Mouse (Mus musculus) embryonic stem cell, embryonic (primary cell): ENCODE data around the gene Pdcd2l.

Experiments used
- CTCF ChIA-PET, 4 experiments: fragments of 300-600 bp in 2 of 4; fragments of 350-600 bp in 2 of 4; sonication (Branson Sonifier 250); formaldehyde crosslinking; loops; one replicate each; lab custom pipeline; 2022; ENCODE audit warnings: inconsistent platforms in 2 of 4; lab: Charles Lee
- POLR2A ChIA-PET, 4 experiments: fragments of 300-600 bp in 2 of 4; fragments of 350-600 bp in 2 of 4; sonication (Branson Sonifier 250); formaldehyde crosslinking; loops; one replicate each; lab custom pipeline; 2022; ENCODE audit warnings: antibody characterized with exemption in 4 of 4, inconsistent platforms in 1 of 4; lab: Charles Lee

Pdcd2l gene

GRCm38 (mm10) chr7:34222340-34222739, 25.9 kb upstream of the Pdcd2l start:
- CTCF ChIA-PET: interaction anchor here in 2 of 4 experiments (1.0 kb wide), 2 partner anchors 12 to 20 kb away, joined by 3 read pairs; no protein-coding TSS in a partner anchor

GRCm38 (mm10) chr7:34221594-34222250, 25.3 kb upstream of the Pdcd2l start:
- CTCF ChIA-PET: no interaction called here

More at GRCm38 (mm10) chr7:34222340-34222739, 25.9 kb upstream of the Pdcd2l start:
- POLR2A ChIA-PET: interaction anchor here in 3 of 4 experiments (0.5 to 5.5 kb wide), 25 partner anchors 8 to 1964 kb away, joined by 3 to 37 read pairs (median 4); partner anchors contain the start of genes Pdcd2l (in 2 of the 3), Gpi1 (in 1 of the 3) and Uba2 (in 1 of the 3)

GRCm38 (mm10) chr7:34218496-34218895, 22.0 kb upstream of the Pdcd2l start:
- CTCF ChIA-PET: interaction anchor here in 1 of 4 experiments (0.6 kb wide), 1 partner anchor 20 kb away, joined by 12 read pairs; no protein-coding TSS in a partner anchor

More at GRCm38 (mm10) chr7:34221594-34222250, 25.3 kb upstream of the Pdcd2l start:
- POLR2A ChIA-PET: interaction anchor here in 3 of 4 experiments (0.5 to 5.5 kb wide), 21 partner anchors 8 to 58 kb away, joined by 3 to 37 read pairs (median 4); partner anchors contain the start of genes Gpi1 (in 3 of the 3), Pdcd2l (in 2 of the 3) and Uba2 (in 1 of the 3)

GRCm38 (mm10) chr7:34216474-34216873, 20.0 kb upstream of the Pdcd2l start:
- CTCF ChIA-PET: interaction anchor here in 2 of 4 experiments (0.6 to 1.0 kb wide), 3 partner anchors 9 to 18 kb away, joined by 5 to 9 read pairs (median 8); no protein-coding TSS in a partner anchor

More at GRCm38 (mm10) chr7:34218496-34218895, 22.0 kb upstream of the Pdcd2l start:
- POLR2A ChIA-PET: interaction anchor here (0.6 to 5.5 kb wide), 15 partner anchors 8 to 83 kb away, joined by 3 to 37 read pairs (median 4); partner anchors contain the start of genes Gpi1 (in 2 of the 4) and Uba2 (in 2 of the 4)

GRCm38 (mm10) chr7:34215481-34215880, 19.0 kb upstream of the Pdcd2l start:
- ChIA-PET CTCF (no interaction called here), POLR2A (interaction anchor here in 3 of 4 experiments (0.6 to 4.3 kb wide), 17 partner anchors 8 to 175 kb away, joined by 3 to 37 read pairs (median 4); partner anchors contain the start of genes Gpi1 (in 2 of the 3) and Pdcd2l (in 1 of the 3))

More at GRCm38 (mm10) chr7:34216474-34216873, 20.0 kb upstream of the Pdcd2l start:
- POLR2A ChIA-PET: interaction anchor here (0.7 to 4.3 kb wide), 15 partner anchors 8 to 174 kb away, joined by 3 to 37 read pairs (median 5); partner anchors contain the start of genes Gpi1 (in 2 of the 4) and Pdcd2l (in 1 of the 4)

GRCm38 (mm10) chr7:34214644-34215043, 18.2 kb upstream of the Pdcd2l start:
- CTCF ChIA-PET: no interaction called here
- POLR2A ChIA-PET: interaction anchor here in 3 of 4 experiments (1.1 to 6.4 kb wide), 17 partner anchors 7 to 74 kb away, joined by 3 to 37 read pairs (median 4); partner anchors contain the start of genes Gpi1 (in 2 of the 3) and Uba2 (in 1 of the 3)

GRCm38 (mm10) chr7:34213281-34213680, 16.8 kb upstream of the Pdcd2l start:
- ChIA-PET CTCF (interaction anchor here in 1 of 4 experiments (0.5 kb wide), 1 partner anchor 14 kb away, joined by 4 read pairs; no protein-coding TSS in a partner anchor), POLR2A (interaction anchor here in 3 of 4 experiments (0.6 to 6.4 kb wide), 20 partner anchors 9 to 176 kb away, joined by 3 to 37 read pairs (median 4); partner anchors contain the start of genes Gpi1 (in 2 of the 3) and Wtip (in 1 of the 3))

GRCm38 (mm10) chr7:34208027-34208745, 11.7 kb upstream of the Pdcd2l start:
- POLR2A ChIA-PET: interaction anchor here in 3 of 4 experiments (0.7 to 6.4 kb wide), 15 partner anchors 9 to 158 kb away, joined by 3 to 37 read pairs (median 4); partner anchors contain the start of gene Pdcd2l (in 3 of the 3)
- CTCF ChIA-PET: interaction anchor here in 3 of 4 experiments (0.7 to 1.6 kb wide), 5 partner anchors 9 to 750 kb away, joined by 3 to 8 read pairs (median 4); partner anchors contain the start of gene Pdcd2l (in 2 of the 3)

GRCm38 (mm10) chr7:34206331-34206730, 9.9 kb upstream of the Pdcd2l start:
- ChIA-PET POLR2A (interaction anchor here (0.6 to 3.0 kb wide), 23 partner anchors 8 to 57 kb away, joined by 3 to 17 read pairs (median 4); partner anchors contain the start of genes Pdcd2l (in 3 of the 4), Gpi1 (in 1 of the 4) and Uba2 (in 1 of the 4)), CTCF (interaction anchor here in 1 of 4 experiments (1.5 kb wide), 1 partner anchor 10 kb away, joined by 5 read pairs; no protein-coding TSS in a partner anchor)

GRCm38 (mm10) chr7:34202147-34202546, 5.7 kb upstream of the Pdcd2l start:
- ChIA-PET POLR2A (interaction anchor here (0.6 to 3.6 kb wide), 9 partner anchors 9 to 70 kb away, joined by 3 to 11 read pairs (median 4); partner anchors contain the start of gene Gpi1 (in 1 of the 4)), CTCF (interaction anchor here in 1 of 4 experiments (0.6 to 0.7 kb wide), 2 partner anchors 48 to 74 kb away, joined by 3 read pairs; no protein-coding TSS in a partner anchor)

- POLR2A ChIA-PET: interaction anchor here (0.6 to 3.6 kb wide), 18 partner anchors 9 to 115 kb away, joined by 3 to 16 read pairs (median 4); partner anchors contain the start of genes Gpi1 (in 2 of the 4) and Uba2 (in 1 of the 4)
Measured at GRCm38 (mm10) chr7:34200829-34201228, 4.4 kb upstream of the Pdcd2l start.

GRCm38 (mm10) chr7:34198346-34198745, 1.9 kb upstream of the Pdcd2l start:
- CTCF ChIA-PET: interaction anchor here in 2 of 4 experiments (0.6 to 0.7 kb wide), 3 partner anchors 10 to 350 kb away, joined by 3 to 9 read pairs (median 4); no protein-coding TSS in a partner anchor
- POLR2A ChIA-PET: interaction anchor here in 3 of 4 experiments (0.7 to 1.3 kb wide), 5 partner anchors 8 to 113 kb away, joined by 3 to 5 read pairs (median 3); no protein-coding TSS in a partner anchor

More at GRCm38 (mm10) chr7:34200829-34201228, 4.4 kb upstream of the Pdcd2l start:
- CTCF ChIA-PET: no interaction called here

GRCm38 (mm10) chr7:34195632-34196031, 829 bp downstream of the Pdcd2l start:
- POLR2A ChIA-PET: interaction anchor here (0.7 to 6.2 kb wide), 31 partner anchors 8 to 474 kb away, joined by 3 to 50 read pairs (median 4); partner anchors contain the start of genes Uba2 (in 3 of the 4) and Gpi1 (in 2 of the 4)
- CTCF ChIA-PET: interaction anchor here in 2 of 4 experiments (0.7 to 1.4 kb wide), 5 partner anchors 12 to 54 kb away, joined by 3 to 5 read pairs (median 4); no protein-coding TSS in a partner anchor

GRCm38 (mm10) chr7:34192825-34193224, 3.6 kb downstream of the Pdcd2l start:
- CTCF ChIA-PET: interaction anchor here in 1 of 4 experiments (0.7 kb wide), 1 partner anchor 34 kb away, joined by 7 read pairs; no protein-coding TSS in a partner anchor
- POLR2A ChIA-PET: interaction anchor here (0.6 to 6.2 kb wide), 9 partner anchors 10 to 1472 kb away, joined by 3 to 50 read pairs (median 4); partner anchors contain the start of gene Uba2 (in 2 of the 4)

- CTCF ChIA-PET: no interaction called here
- POLR2A ChIA-PET: interaction anchor here in 3 of 4 experiments (0.7 to 3.3 kb wide), 12 partner anchors 13 to 59 kb away, joined by 3 to 14 read pairs (median 4); partner anchors contain the start of genes Uba2 (in 2 of the 3) and Gpi1 (in 1 of the 3)
Measured at GRCm38 (mm10) chr7:34189376-34189989, 7.0 kb downstream of the Pdcd2l start.

- CTCF ChIA-PET: interaction anchor here in 2 of 4 experiments (0.8 to 1.7 kb wide), 5 partner anchors 12 to 19 kb away, joined by 3 to 8 read pairs (median 5); partner anchors contain the start of gene Uba2 (in 1 of the 2)
- POLR2A ChIA-PET: interaction anchor here in 3 of 4 experiments (0.5 to 1.6 kb wide), 10 partner anchors 13 to 61 kb away, joined by 3 to 16 read pairs (median 4); partner anchors contain the start of gene Uba2 (in 2 of the 3)
Measured at GRCm38 (mm10) chr7:34183794-34184193, 12.7 kb downstream of the Pdcd2l start.
